Mouse (Mus musculus) heart, adult 11 months (tissue): ENCODE measurements around the gene Stat4.
"Not testable (repeated sequence)": the region's sequence is repeated elsewhere in the genome, so short reads cannot be mapped to it uniquely, and the experiment has no call there.

Experiments
- DNase-seq: peaks from one replicate; pipeline ENCODE4 v3.0.0; 2022

Gene Stat4

GRCm38 (mm10) chr1:52034816-52035752 lies 48.1 kb downstream of the Stat4 start:
- DNase-seq, result peak; percentile 84

DNA sequence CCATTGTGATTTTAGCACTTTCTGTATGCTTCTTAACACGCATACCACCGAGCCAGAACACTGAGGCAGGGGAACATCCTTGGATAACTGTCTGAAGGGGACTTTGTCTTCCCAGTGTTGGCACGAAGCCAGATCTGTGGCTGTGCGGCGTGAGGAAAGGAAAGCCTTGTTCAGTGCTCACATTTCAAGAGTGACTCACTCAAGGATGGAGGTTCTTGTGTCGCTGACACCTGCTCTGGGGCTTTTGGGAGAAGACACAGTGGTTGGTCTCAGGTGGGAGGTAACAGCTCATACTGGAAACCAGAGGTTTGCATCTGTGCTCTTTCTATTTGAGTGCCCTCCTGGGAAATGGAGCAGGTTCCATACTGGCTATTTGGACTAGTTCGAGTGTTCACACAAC lies 52.2 kb downstream of the Stat4 start:
- DNase-seq, result peak; percentile 81

GRCm38 (mm10) chr1:52039626-52040025 lies 52.7 kb downstream of the Stat4 start:
- DNase-seq, result no peak

DNA sequence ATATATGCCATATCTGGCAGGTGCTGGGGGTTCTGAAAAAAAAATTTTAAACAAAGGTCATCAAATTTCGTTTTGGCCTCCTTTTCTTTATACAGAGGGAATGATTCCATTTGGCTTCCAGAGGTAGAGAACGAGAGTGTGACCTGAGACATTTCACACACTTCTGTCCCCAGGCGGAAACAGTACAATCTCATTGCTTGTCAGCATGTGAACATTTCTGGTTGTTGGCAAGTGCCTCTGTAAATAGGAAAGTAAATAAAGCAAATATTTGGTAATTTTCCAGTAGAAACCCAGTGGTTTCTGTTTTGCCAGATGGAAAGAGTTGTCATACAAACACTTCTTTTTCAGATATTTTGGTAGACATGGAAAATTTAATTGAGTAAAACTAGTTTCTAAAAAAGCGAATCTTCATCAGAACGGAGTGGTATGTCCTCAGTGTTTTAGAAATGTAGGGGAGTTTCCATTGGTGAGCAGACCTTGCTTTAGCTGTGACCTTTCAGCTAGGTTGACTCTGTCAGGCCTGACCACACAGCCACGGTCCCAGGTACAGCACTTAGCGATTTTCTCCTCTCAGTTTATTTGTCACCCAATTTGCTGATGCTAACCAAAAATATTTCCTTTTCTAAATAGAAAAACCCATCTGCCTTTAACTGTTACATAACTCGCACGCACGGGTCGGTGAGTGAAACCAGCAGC lies 53.6 kb downstream of the Stat4 start:
- no peak for DNase-seq

GRCm38 (mm10) chr1:52043191-52043590 lies 56.2 kb downstream of the Stat4 start:
- no peak for DNase-seq

DNA sequence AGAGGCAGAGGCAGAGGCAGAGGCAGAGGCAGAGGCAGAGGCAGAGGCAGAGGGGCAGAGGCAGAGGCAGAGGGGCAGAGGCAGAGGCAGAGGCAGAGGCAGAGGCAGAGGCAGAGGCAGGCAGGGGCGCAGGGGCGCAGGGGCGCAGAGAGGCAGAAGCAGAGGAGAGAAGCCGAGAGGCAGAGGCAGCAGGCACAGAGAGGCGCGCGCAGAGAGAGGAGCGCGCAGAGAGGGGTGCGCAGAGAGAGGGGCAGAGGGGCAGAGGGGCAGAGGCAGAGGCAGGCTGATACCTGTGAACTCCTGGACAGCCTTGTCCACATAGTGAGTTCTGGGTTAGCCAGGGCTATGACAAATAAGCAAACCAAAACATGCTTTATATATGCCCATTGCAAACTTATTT lies 59.9 kb downstream of the Stat4 start:
- DNase-seq, result not testable (repeated sequence)

- DNase-seq, result no peak
These were observed 61.8 kb downstream of the Stat4 start for GRCm38 (mm10) chr1:52048711-52049110.

- DNase-seq, result no peak
These were observed 62.9 kb downstream of the Stat4 start for GRCm38 (mm10) chr1:52049827-52050226.

GRCm38 (mm10) chr1:52051542-52051941 lies 64.6 kb downstream of the Stat4 start:
- no peak for DNase-seq

DNA sequence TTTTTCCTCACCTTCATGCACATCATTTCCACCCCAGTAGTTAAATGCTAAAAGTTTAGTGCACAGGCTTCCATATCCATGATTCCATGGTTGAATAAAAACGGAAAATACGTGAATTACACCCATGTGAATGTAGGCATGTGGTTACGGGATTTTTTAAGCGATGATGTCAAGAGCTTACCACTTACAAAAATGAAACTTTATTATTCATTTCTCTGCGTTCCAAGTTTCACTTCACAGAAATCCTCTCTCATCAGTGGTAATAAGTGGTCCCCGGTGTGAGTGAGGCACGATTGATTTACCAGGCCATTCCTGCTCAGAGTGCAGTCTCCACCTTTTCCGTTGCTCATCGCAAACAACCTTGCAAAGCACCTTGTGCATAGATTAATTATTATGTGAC lies 66.0 kb downstream of the Stat4 start:
- DNase-seq, result no peak

GRCm38 (mm10) chr1:52055947-52056346 lies 69.0 kb downstream of the Stat4 start:
- DNase-seq, result no peak

GRCm38 (mm10) chr1:52057153-52057552 lies 70.2 kb downstream of the Stat4 start:
- no peak for DNase-seq

DNA sequence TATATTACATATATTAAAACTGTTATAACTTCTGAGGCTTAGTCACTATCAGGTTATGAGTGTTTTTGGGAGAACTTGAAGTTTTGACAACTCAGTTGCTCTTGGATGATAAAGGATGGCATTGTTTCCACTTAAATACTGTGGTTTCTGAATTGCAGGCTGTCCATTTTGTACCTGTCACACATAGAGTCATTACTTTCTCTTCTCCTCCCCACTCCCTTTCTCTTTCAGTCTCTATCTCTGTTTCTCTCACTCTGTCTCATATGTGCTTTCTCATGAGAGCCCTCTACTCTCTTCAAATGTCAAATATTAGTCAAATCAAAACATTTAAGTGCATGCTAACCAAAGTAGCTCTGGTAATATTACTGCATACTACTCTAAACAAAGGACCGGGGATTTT lies 79.3 kb downstream of the Stat4 start:
- DNase-seq, result no peak

GRCm38 (mm10) chr1:52066694-52067093 lies 79.7 kb downstream of the Stat4 start:
- no peak for DNase-seq

DNA sequence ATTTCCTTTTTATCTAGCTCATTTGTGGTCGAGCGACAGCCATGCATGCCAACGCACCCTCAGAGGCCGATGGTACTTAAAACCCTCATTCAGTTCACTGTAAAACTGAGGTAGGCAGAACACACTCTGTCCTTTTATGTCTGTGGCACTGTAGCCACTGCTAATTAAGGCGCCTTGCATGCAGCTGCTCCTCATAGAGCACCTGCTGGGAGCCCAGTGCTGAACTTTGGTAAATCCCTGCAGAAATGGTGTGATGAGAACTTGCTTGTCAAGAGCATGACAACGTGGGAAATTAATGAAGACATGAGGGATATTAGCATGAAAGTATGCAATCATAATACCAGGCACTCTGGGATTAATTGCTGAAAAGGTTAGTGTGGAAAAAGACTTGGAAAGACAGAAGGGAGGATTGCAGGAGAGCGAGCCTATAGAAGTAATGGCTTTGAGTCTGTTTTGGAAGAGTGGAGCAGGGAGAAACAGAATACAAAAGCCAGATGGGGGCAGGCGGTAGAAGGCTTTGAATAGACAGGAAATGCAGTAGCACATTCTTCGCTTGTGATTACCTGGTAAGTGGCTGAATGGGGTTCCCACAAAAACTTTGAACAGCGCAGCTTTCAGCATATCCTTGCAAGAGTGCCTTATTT lies 92.9 kb downstream of the Stat4 start:
- DNase-seq, result no peak

DNA sequence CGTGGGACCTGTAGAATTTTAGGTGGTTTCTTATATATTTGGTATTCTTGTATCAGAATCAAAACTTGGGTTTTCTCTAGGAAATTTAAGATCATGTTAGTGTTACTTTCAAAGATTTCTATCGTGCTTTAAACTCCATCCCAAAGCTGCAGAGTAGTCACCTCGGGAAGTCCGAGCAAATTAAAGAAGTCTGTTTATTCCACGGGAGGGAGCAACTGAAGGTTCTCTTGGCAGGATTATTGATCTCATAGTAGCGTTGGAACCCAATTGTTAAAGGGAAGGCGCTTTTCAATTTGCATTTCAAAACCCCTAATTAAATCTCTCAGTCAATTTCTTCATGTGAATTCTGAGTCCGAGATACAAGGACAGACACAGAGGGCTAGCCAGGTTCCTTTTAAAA lies 93.4 kb downstream of the Stat4 start:
- no peak for DNase-seq

GRCm38 (mm10) chr1:52086236-52086635 lies 99.3 kb downstream of the Stat4 start:
- no peak for DNase-seq

DNA sequence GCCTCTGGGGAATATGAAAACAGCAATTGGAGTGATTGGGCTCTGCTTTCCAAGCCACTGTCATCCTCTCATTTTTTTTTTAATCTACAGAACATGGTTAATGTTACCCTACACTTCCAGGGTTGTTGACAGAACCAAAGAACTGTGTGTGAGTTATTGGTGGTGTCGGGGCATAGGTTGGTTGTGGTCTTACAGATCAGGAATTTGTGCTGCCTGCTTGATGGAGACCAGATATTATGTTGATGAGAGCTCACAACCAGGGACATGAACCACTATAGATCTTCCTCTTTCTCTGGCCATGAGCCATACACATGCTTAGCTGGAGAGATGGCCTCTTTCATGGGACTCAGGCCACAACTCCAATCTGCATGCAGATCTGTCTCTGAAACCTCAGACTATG lies 100.2 kb downstream of the Stat4 start:
- no peak for DNase-seq

- no peak for DNase-seq
These were observed 101.7 kb downstream of the Stat4 start for GRCm38 (mm10) chr1:52088634-52089033.

DNA sequence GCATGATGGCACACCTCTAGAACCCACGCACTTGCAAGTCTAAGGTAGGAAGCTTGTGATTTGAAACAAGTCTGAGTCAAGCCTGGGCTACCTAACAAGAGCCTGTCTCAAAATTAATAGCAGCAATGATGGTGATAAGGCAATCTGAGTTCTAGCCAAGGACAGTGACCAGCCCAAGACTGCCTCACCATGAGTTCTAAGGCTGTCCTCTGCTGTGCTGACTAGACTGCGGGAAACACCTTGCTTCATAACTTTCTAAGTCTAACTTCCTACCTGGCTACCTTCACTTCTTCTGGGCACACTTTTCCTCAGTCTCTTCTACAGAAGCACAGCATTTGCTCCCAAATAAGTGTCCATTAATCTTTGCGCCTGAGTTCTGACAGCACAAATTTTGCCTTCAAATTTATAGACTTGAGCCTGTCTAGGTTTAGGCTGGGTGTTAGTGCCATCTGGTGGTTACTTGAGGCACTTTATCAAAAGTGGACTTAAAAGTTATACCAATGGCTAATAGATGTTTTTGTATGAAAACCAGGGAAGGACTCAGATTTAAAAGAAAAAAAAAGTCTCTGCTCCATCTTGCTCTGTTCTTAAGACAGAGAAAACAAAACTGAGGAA lies 111.8 kb downstream of the Stat4 start:
- DNase-seq, result no peak

DNA sequence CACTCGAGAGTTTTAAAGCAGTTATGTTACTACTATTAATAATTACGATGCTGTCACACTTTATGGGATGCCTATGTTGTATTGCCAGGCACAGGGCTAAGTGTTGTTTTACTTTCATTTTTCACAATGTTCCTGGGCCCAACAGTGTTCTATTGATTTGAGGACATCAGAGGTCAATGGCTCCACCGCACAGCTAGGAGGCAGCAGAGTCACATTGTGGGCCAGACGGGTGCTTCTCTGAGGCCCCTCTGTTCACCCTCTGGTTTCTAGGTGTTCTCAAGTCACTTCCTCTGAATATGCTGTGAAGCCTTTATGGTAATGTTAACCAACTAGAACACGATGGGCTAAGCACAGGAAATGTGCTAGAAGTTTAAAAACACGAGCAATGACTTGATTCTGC lies 113.5 kb downstream of the Stat4 start:
- no peak for DNase-seq

- DNase-seq, result no peak
These were observed 115.8 kb downstream of the Stat4 start for GRCm38 (mm10) chr1:52102795-52103194.

DNA sequence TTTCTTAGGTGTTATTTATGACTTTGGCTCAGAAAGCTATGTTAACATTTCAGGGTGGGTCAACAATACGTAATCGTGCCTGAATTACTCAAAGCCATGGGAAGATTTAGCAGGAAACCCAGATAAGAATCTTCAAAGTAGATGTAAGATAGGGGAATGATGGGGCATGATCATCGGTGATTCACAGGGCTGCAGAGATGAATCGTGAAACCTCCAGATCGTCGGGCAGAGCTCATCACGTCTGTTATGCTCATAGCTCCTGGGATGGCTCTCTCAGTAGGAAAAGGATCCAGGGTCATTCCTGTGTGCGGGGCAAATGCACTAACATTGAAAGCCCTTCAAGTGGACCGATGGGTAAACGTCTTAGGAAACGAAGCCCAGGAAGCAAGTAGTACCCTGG lies 120.3 kb downstream of the Stat4 start:
- DNase-seq, result no peak
